ENCODE assay signal across 27 mouse cellular contexts in the genomic region with DNA sequence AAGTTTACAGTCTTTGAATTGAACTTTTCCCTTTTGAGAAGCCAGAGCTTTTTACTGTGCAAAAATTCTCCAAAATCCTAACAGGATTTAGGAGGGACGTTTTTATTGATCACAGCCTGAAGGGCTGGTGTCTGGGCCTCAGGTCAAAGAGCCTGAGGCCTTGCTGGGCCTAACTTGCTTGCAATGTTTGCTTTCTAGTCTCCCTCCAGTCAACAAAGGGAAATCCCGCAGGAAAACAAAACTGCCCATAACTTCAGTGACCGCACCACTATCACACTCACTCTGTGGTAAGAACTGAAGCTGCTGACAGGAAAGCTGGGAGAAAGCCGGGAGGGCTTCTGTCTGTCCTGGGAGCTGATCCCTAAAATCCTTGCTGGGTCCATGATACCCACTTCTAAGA. TPM values are rescaled to one million over a fixed set of nuclear protein-coding genes. Genes with fewer than 3 reads are reported as not detected.
DNase-seq lines count a peak whose midpoint lies in the region; ATAC-seq and TF ChIP-seq lines count a peak whose summit lies in the region.
"Had no signal": no experiment of that assay in that cellular context is flagged by ENCODE, and none has a peak within 500 bp of the region (broad histone marks: within the 10 kb centered on the region; RNA-seq: fewer than 3 reads in every experiment).

No protein-coding gene starts in this region.

- H3K36me3 ChIP-seq in CH12.LX (replicated peaks in 1 of 2; ENCODE audit: control insufficient read depth in 1 of 2, insufficient read depth in 1 of 2, low read length in 1 of 2), result peaks cover 0 to 5% of the 10 kb centered on the region in 2 experiments
- H3K36me3 ChIP-seq in limb, embryonic 12.5 days, result peaks cover 26% of the 10 kb centered on the region
- H3K36me3 ChIP-seq in liver, embryonic 13.5 days, result no peaks in the 10 kb centered on the region
- peaks cover 4% of the 10 kb centered on the region; the same call in 1 of the 2 replicates for H3K36me3 ChIP-seq in liver, postnatal 0 days (replicated peaks; ENCODE audit: insufficient read depth, low read length)

- no peak for ATAC-seq in limb, embryonic 12.5 days (ENCODE audit: insufficient number of reproducible peaks, insufficient read depth, low FRiP score, low TSS enrichment, low read depth)
- no peak for ATAC-seq in liver, embryonic 13.5 days (ENCODE audit: low read depth)
- peak; percentile 84 for ATAC-seq in liver, postnatal 0 days
- ATAC-seq: activated CD4-positive, CD25-positive, alpha-beta regulatory T cell, adult 4 months; forebrain, embryonic 15.5 days had no signal

- H3K27ac ChIP-seq in CH12.LX (ENCODE audit: insufficient read depth, low read depth), result no peak overlapping the region
- H3K27ac ChIP-seq in limb, embryonic 12.5 days, result peak overlapping the region; percentile 50; the same call in 1 of the 2 replicates
- peak overlapping the region; percentile 63 for H3K27ac ChIP-seq in liver, embryonic 13.5 days
- H3K27ac ChIP-seq in liver, postnatal 0 days (ENCODE audit: low read depth), result peak overlapping the region; percentile 80
- H3K27ac ChIP-seq: embryonic facial prominence, embryonic 10.5 days; embryonic facial prominence, embryonic 13.5 days; forebrain, embryonic 12.5 days; forebrain, embryonic 15.5 days; heart, embryonic 13.5 days; hindbrain, embryonic 12.5 days; hindbrain, embryonic 15.5 days had no signal

- H3K9ac ChIP-seq in CH12.LX (ENCODE audit: insufficient read depth, low read depth), result peak overlapping the region; percentile 20; the same call in 1 of the 2 replicates
- H3K9ac ChIP-seq in limb, embryonic 12.5 days (replicated peaks), result no peak overlapping the region
- H3K9ac ChIP-seq in liver, embryonic 13.5 days, result no peak overlapping the region
- no peak overlapping the region for H3K9ac ChIP-seq in liver, postnatal 0 days (replicated peaks)
- H3K9ac ChIP-seq: embryonic facial prominence, embryonic 13.5 days; forebrain, embryonic 12.5 days; forebrain, embryonic 15.5 days; heart, embryonic 13.5 days; hindbrain, embryonic 12.5 days; hindbrain, embryonic 15.5 days had no signal

- H3K4me1 ChIP-seq in CH12.LX (ENCODE audit: control insufficient read depth in 1 of 2, insufficient read depth in 2 of 2), result peaks cover 4 to 13% of the 10 kb centered on the region in 2 experiments
- peaks cover 6% of the 10 kb centered on the region for H3K4me1 ChIP-seq in limb, embryonic 12.5 days (replicated peaks)
- peaks cover 10% of the 10 kb centered on the region; the same call in 1 of the 2 replicates for H3K4me1 ChIP-seq in liver, embryonic 13.5 days (replicated peaks)
- peaks cover 9% of the 10 kb centered on the region for H3K4me1 ChIP-seq in liver, postnatal 0 days (ENCODE audit: insufficient read depth)
- H3K4me1 ChIP-seq: forebrain, embryonic 12.5 days; hindbrain, embryonic 12.5 days; hindbrain, embryonic 15.5 days had no signal

- no peak for DNase-seq in CH12.LX (ENCODE audit: extremely low read depth)
- no peak for DNase-seq in liver, embryonic 13.5 days
- DNase-seq in liver, postnatal 0 days, result no peak
- no peak for DNase-seq in ovary, postnatal 10 days (ENCODE audit: low spot score)
- no peak for DNase-seq in thymus, adult 18-20 months
- no peak for DNase-seq in T-cell, adult 2 months (ENCODE audit: low spot score)
- DNase-seq: adrenal gland, adult 8-10 months; adrenal gland, postnatal 25 days; B cell, adult 2 months; cerebellum, adult 11-12 months; cerebellum, adult 8-10 months; cerebellum, postnatal 10 days; cerebellum, postnatal 36 days; embryo, embryonic 11 days; gastrocnemius, postnatal 25 days; heart, adult 18-20 months had no signal

- H3K4me3 ChIP-seq in CH12.LX (replicated peaks in 1 of 3; ENCODE audit: low read depth in 2 of 3, low read length in 2 of 3, poor library complexity in 1 of 3), result no peak overlapping the region
- no peak overlapping the region for H3K4me3 ChIP-seq in limb, embryonic 12.5 days (replicated peaks)
- no peak overlapping the region for H3K4me3 ChIP-seq in liver, embryonic 13.5 days (replicated peaks)
- H3K4me3 ChIP-seq in liver, postnatal 0 days (ENCODE audit: low read depth, low read length), result no peak overlapping the region
- H3K4me3 ChIP-seq: embryonic facial prominence, embryonic 10.5 days; embryonic facial prominence, embryonic 13.5 days; erythroblast, embryonic 14.5 days; forebrain, embryonic 12.5 days; forebrain, embryonic 15.5 days; heart, embryonic 13.5 days; hindbrain, embryonic 12.5 days; hindbrain, embryonic 15.5 days had no signal

- TF ChIP-seq RAD21 in CH12.LX (IDR thresholded peaks at IDR 0.05; ENCODE audit: low read depth, low read length), result no peak

- TF ChIP-seq POLR2A in CH12.LX (IDR thresholded peaks at IDR 0.05; ENCODE audit: low read depth, low read length), result no peak

- H3K4me2 ChIP-seq in CH12.LX (ENCODE audit: insufficient read depth, low read depth, poor library complexity, severe bottlenecking), result peak overlapping the region; percentile 61
- no peak overlapping the region for H3K4me2 ChIP-seq in limb, embryonic 12.5 days
- no peak overlapping the region for H3K4me2 ChIP-seq in liver, embryonic 13.5 days
- no peak overlapping the region for H3K4me2 ChIP-seq in liver, postnatal 0 days (ENCODE audit: low read depth, low read length)
- H3K4me2 ChIP-seq: embryonic facial prominence, embryonic 13.5 days; forebrain, embryonic 12.5 days; forebrain, embryonic 15.5 days; heart, embryonic 13.5 days; hindbrain, embryonic 12.5 days; hindbrain, embryonic 15.5 days had no signal

- no peaks in the 10 kb centered on the region for H3K27me3 ChIP-seq in CH12.LX (replicated peaks)
- no peaks in the 10 kb centered on the region for H3K27me3 ChIP-seq in limb, embryonic 12.5 days
- H3K27me3 ChIP-seq in liver, embryonic 13.5 days, result no peaks in the 10 kb centered on the region
- H3K27me3 ChIP-seq in liver, postnatal 0 days (ENCODE audit: insufficient read depth, low read length), result no peaks in the 10 kb centered on the region
- H3K27me3 ChIP-seq: embryonic facial prominence, embryonic 13.5 days; forebrain, embryonic 12.5 days; forebrain, embryonic 15.5 days; heart, embryonic 13.5 days; hindbrain, embryonic 12.5 days; hindbrain, embryonic 15.5 days had no signal

- no peaks in the 10 kb centered on the region for H3K79me2 ChIP-seq in CH12.LX (replicated peaks; ENCODE audit: control insufficient read depth, extremely low read depth, insufficient read depth, poor library complexity, severe bottlenecking)

- dilution Hi-C loops in CH12.LX (cut with MboI; ENCODE audit: extremely low pct_ligation_motif_present, extremely low pct_unique_long_range_greater_than_20kb, low sequenced_read_pairs), result no loop called here

- WGBS in limb, embryonic 12.5 days, result 62% methylated on average over 4 of the region's 4 CpGs
- 69% methylated on average over 4 of the region's 4 CpGs for WGBS in liver, embryonic 13.5 days (ENCODE audit: insufficient replicate concordance)
- WGBS in liver, postnatal 0 days (ENCODE audit: insufficient replicate concordance), result 53% methylated on average over 4 of the region's 4 CpGs

- in situ Hi-C loops in CH12.LX (cut with MboI; ENCODE audit: low pct_ligation_motif_present, low pct_unique_long_range_greater_than_20kb, low sequenced_read_pairs), result no loop called here

- TF ChIP-seq CTCF in CH12.LX (conservative IDR thresholded peaks at IDR 0.05 in 1 of 2, IDR thresholded peaks at IDR 0.05 in 1 of 2; ENCODE audit: low read depth in 2 of 2, low read length in 2 of 2), result no peak
- no peak for TF ChIP-seq CTCF in liver, postnatal 0 days (IDR thresholded peaks at IDR 0.05; ENCODE audit: low read depth)

- H3K9me3 ChIP-seq in CH12.LX (replicated peaks; ENCODE audit: low read length), result no peaks in the 10 kb centered on the region
- no peaks in the 10 kb centered on the region for H3K9me3 ChIP-seq in limb, embryonic 12.5 days
- H3K9me3 ChIP-seq in liver, embryonic 13.5 days (replicated peaks), result no peaks in the 10 kb centered on the region
- H3K9me3 ChIP-seq in liver, postnatal 0 days (ENCODE audit: low read length), result no peaks in the 10 kb centered on the region
- H3K9me3 ChIP-seq: embryonic facial prominence, embryonic 10.5 days; embryonic facial prominence, embryonic 13.5 days; forebrain, embryonic 12.5 days; forebrain, embryonic 15.5 days; heart, embryonic 13.5 days; hindbrain, embryonic 12.5 days; hindbrain, embryonic 15.5 days had no signal

- no peak for TF ChIP-seq EP300 in CH12.LX (IDR thresholded peaks at IDR 0.05; ENCODE audit: low read length)
- TF ChIP-seq EP300 in liver, postnatal 0 days (IDR thresholded peaks at IDR 0.05; ENCODE audit: low read depth), result no peak

TF ChIP-seq in CH12.LX, 34 proteins besides CTCF, POLR2A, EP300 and RAD21 (continues in another document):
- no peak for TF ChIP-seq IRF4 (IDR thresholded peaks at IDR 0.05; ENCODE audit: low read depth, low read length)
- no peak for TF ChIP-seq SIN3A (IDR thresholded peaks at IDR 0.05; ENCODE audit: low read length)
- no peak for TF ChIP-seq GABPA (IDR thresholded peaks at IDR 0.05; ENCODE audit: insufficient replicate concordance, low read depth, low read length)
- no peak for TF ChIP-seq SMC3 (IDR thresholded peaks at IDR 0.05; ENCODE audit: low read depth, low read length)
- no peak for TF ChIP-seq TCF12 (IDR thresholded peaks at IDR 0.05; ENCODE audit: low read depth, low read length)
- TF ChIP-seq MXI1 (IDR thresholded peaks at IDR 0.05; ENCODE audit: low read depth, low read length), result no peak

RNA-seq across cellular contexts. Expression of a gene that starts 9.3 kb away (rescaled TPM):
- total RNA-seq in CH12.LX (2012; rRNA removed) (0.21 and 0.42 TPM in 2 replicates), CH12.LX (2014; rRNA removed) (0.27 TPM in 1 of 2 replicates, not detected in the other)
- 0.19 and 0.30 TPM in 2 replicates for polyA plus RNA-seq in CH12.LX (2012; ENCODE audit: insufficient read length, low read depth)
- polyA plus RNA-seq in limb, embryonic 12.5 days (2016; fragmentation: Nextera tagmentation; extraction: Ambion mirVana), result 1.1 and 1.4 TPM in 2 replicates
- polyA plus RNA-seq in liver, embryonic 13.5 days (2015; fragmentation: Nextera tagmentation; extraction: Ambion mirVana), result 0.07 and 0.14 TPM in 2 replicates
- polyA plus RNA-seq in liver, postnatal 0 days (2015; fragmentation: Nextera tagmentation; extraction: Ambion mirVana), result not detected in 2 replicates
- total RNA-seq: hematopoietic stem cell, adult 5-6 weeks had no signal
- polyA plus RNA-seq: erythroblast, embryonic 14.5 days had no signal

RNA-seq across cellular contexts. Expression of a gene that starts 39.2 kb away (rescaled TPM):
- total RNA-seq in CH12.LX (2012; rRNA removed) (59.1 and 89.6 TPM in 2 replicates), CH12.LX (2014; rRNA removed) (121 and 123 TPM in 2 replicates)
- polyA plus RNA-seq in CH12.LX (2012; ENCODE audit: insufficient read length, low read depth), result 53.3 and 70.8 TPM in 2 replicates
- polyA plus RNA-seq in limb, embryonic 12.5 days (2016; fragmentation: Nextera tagmentation; extraction: Ambion mirVana), result 142 and 148 TPM in 2 replicates
- polyA plus RNA-seq in liver, embryonic 13.5 days (2015; fragmentation: Nextera tagmentation; extraction: Ambion mirVana), result 66.5 and 78.5 TPM in 2 replicates
- polyA plus RNA-seq in liver, postnatal 0 days (2015; fragmentation: Nextera tagmentation; extraction: Ambion mirVana), result 30.4 and 31.2 TPM in 2 replicates

RNA-seq across cellular contexts. Expression of a gene that starts 42.1 kb away (rescaled TPM):
- 72.7 and 77.9 TPM in 2 replicates for total RNA-seq in CH12.LX (2012; rRNA removed)
- total RNA-seq in CH12.LX (2014; rRNA removed), result 50.4 and 51.7 TPM in 2 replicates
- polyA plus RNA-seq in CH12.LX (2012; ENCODE audit: insufficient read length, low read depth), result 93.1 and 114 TPM in 2 replicates
- 49.4 and 54.5 TPM in 2 replicates for polyA plus RNA-seq in limb, embryonic 12.5 days (2016; fragmentation: Nextera tagmentation; extraction: Ambion mirVana)
- polyA plus RNA-seq in liver, embryonic 13.5 days (2015; fragmentation: Nextera tagmentation; extraction: Ambion mirVana), result 41.7 and 43.6 TPM in 2 replicates
- polyA plus RNA-seq in liver, postnatal 0 days (2015; fragmentation: Nextera tagmentation; extraction: Ambion mirVana), result 71.4 and 71.8 TPM in 2 replicates
